Mouse (Mus musculus): ENCODE measurements around the gene Itgb1bp1.

Itgb1bp1 gene

GRCm38 (mm10) chr12:21286243-21286622 is at the start of gene Itgb1bp1:
Gene Itgb1bp1, minus strand, starts transcription at chr12:21286284.
- DNase-seq: peak; percentile 99

DNA sequence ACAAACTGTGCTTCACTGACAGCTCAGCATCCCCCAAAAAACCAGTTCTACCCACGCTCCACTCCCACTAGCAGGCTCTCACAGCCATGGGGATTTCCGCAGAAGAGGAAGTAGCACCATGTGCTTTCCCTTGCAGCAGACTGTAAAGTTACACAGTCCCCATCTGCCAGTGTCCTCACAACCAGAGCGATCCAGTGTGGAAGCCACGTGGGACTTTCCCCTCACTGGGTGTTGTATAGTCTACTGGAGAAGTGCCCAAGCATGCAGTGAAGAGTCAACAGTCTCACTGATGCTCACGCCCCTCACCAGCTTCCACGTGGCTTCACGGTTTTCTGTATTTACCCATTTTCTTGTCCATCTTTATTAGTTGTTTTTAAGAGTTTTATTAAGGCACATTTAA is 49.8 kb upstream of the Itgb1bp1 start:
- DNase-seq: no peak

DNA sequence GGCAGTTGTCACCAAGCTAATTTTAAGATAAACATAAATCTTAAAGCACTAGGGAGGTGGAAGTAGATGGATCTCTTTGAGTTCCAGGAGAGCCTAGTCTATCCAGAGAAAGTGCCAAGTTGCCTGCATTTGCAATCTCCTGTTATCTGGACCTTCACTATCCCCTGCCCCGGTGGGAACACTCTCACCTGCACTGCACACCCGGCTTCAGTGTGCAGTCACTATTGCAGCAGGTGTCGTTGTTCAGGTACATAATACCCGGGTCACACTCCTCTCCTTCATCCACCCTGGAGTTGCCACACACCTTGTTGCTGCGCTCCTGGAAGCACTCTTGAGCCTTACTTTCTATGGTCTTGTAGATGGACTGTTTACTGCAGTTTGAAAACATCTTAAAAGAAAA is 47.7 kb upstream of the Itgb1bp1 start:
- no peak for DNase-seq

DNA sequence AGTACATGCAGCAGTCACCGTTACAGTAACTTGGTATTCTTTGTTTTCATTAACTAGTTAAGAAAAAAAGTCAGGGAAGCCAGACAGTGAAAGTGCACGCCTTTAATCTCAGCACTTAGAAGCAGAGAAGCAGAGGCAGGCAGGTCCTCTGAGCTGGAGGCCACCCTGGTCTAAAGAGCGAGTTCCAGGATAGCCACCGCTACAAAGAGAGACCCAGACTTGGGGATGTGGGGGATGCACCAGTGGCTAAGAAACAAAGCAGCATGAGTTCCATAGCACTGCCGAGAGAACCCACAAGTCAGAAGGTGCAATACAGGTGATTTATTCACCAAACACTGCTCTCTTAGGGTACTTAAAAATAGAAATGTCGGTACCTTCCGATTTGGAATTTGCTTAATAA is 46.9 kb upstream of the Itgb1bp1 start:
- no peak for DNase-seq

GRCm38 (mm10) chr12:21331711-21332110 is 45.6 kb upstream of the Itgb1bp1 start:
- DNase-seq: no peak

- DNase-seq: no peak
These were observed 45.0 kb upstream of the Itgb1bp1 start for GRCm38 (mm10) chr12:21330961-21331576.

GRCm38 (mm10) chr12:21329661-21330400 is 43.7 kb upstream of the Itgb1bp1 start:
- DNase-seq: no peak

GRCm38 (mm10) chr12:21326325-21326724 is 40.2 kb upstream of the Itgb1bp1 start:
- no peak for DNase-seq

DNA sequence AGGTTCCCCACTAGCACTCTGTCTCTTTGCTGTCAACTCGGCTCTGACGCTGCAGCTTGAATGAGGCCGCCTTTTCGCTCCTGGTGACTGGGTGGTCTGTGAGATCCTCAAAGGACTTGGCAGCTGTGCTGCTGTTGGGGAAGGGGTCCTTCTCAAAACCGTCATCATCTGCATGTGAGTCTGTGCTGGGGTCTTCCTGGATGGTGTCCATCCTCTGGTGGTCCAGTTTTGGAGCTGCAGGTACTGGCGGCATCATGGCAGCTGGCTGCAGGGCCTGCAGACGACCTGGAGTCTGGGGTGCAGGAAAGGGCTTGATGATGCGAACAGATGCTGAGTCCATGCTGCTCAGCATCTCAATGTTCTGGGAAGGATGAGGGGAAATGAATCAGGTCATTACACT is 39.2 kb upstream of the Itgb1bp1 start:
- no peak for DNase-seq

DNA sequence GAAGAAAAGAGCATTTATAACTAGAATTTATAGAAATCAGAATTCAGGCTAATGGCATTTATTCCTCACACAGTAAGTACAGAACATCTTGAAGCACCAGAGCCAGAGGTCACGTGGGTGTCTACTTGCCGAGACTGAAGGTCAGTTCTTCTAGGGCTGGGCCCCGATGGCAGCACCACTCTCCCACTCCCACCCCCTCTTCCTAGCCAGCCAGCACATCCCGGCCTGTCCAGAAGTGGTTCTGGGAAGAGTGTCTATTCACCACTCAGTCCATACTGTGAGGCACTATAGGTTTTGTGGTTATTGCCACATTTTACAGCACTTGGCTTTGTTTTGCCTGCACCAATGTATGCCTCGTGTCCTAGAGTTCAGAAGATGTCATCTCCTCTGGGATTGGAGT is 38.0 kb upstream of the Itgb1bp1 start:
- no peak for DNase-seq

DNA sequence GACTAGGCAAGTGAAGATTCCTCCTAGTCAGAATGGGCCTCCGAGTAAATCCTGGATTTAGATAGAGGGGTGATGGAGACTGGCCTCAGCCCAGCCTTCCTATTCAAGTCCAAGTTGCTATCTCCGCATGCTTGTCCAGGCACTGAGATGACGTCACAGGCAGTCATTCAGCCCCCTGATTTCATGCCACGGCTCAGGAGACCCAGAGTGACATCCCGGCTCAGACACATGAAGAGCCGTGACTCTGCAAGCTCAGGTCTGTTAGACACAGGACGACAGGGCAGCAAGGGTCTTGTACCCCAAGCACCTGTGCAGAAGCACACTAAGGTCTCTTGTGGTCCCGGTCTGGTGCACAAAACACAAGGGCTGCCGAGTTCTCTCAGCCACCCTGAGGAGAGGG is 36.8 kb upstream of the Itgb1bp1 start:
- DNase-seq: no peak

- DNase-seq: no peak
These were observed 36.2 kb upstream of the Itgb1bp1 start for GRCm38 (mm10) chr12:21322296-21322695.

DNA sequence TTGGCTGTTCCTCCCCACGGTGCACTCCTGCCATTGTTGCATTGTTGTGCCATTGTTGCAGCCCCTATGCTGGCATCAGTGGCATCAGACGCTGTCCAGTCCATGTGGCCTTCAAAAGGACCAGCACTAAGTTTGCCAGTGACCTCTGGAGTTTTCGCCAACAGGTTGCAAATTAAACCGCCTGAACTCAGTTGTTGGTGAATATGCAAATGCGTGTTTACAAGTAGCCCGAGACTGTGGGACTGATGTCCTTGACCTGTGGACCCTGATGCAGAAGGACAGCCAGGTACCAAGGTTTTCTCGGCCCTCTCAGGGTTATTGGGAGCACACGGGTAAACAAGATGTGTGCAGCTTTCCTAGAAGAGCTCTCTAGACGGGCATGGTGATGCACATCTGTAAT is 35.1 kb upstream of the Itgb1bp1 start:
- no peak for DNase-seq

- no peak for DNase-seq
These were observed 34.2 kb upstream of the Itgb1bp1 start for GRCm38 (mm10) chr12:21320317-21320716.

GRCm38 (mm10) chr12:21318143-21318895 is 32.2 kb upstream of the Itgb1bp1 start:
- peak; percentile 85 for DNase-seq

DNA sequence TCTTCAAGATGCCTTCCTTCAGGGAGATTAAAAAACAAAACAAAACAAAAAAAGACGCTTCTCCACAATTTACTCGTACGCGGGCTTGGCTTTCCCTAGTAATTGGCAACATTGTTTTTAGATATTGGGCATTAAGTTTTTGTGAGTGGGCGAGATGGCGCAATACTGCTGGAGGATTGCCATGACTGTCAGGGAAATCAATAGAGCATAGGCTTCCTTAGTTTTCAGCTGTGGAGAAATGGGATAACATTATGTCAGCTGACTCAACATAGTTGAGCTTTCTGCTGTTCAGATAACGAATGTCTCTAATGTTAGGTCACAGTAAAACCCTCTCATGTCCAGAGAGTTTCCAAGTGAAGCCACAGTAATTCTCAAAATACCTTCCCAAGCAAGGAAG is 30.8 kb upstream of the Itgb1bp1 start:
- DNase-seq: no peak

GRCm38 (mm10) chr12:21315923-21316868 is 30.1 kb upstream of the Itgb1bp1 start, which contains the start of gene Iah1:
Gene Iah1, plus strand, starts transcription at chr12:21316389.
- DNase-seq: peak; percentile 92

- no peak for DNase-seq
These were observed 26.1 kb upstream of the Itgb1bp1 start for GRCm38 (mm10) chr12:21312201-21312600.

- no peak for DNase-seq
These were observed 20.6 kb upstream of the Itgb1bp1 start for GRCm38 (mm10) chr12:21306721-21307120.

GRCm38 (mm10) chr12:21305741-21306140 is 19.7 kb upstream of the Itgb1bp1 start:
- no peak for DNase-seq

GRCm38 (mm10) chr12:21302361-21302783 is 16.3 kb upstream of the Itgb1bp1 start:
- DNase-seq: no peak

DNA sequence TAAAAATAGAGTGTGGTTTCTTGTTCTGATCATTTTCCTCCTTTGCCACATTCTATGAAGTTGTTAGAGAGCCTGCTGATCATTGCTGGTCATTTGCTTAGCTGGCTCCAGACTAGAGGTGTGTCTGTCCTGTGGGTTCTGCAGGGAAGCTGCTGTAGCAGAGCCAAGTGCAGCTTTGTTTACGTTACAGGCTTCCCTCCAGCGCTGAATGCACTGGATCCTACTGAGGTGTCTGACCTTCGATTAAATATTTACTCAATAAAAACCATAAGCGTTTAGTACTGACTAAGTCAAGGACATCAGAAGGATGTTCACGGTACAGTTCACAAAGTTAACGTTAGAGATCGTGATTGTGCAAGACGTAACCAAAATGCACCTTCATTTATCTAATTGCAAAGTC is 15.8 kb upstream of the Itgb1bp1 start:
- DNase-seq: no peak

DNA sequence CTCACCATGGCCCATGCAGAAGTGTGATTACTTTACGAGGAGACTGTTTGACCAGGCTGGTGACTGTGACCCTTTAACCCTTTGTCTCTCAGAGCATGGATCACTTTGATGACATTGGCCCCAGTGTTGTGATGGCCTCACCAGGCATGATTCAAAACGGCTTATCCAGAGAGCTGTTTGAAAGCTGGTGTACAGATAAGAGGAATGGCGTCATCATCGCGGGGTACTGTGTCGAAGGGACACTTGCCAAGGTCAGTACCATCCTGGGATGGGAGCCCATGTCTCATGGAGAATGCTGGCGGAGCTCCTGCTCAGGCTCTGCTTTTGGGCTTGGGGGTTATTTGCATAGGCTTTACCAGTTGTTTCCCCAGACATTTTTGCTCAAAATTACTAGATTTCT is 15.2 kb upstream of the Itgb1bp1 start:
- DNase-seq: no peak
